Mouse (Mus musculus) stomach, embryonic 15.5 days (tissue): ENCODE measurements around the gene Tnf. TPM values are rescaled to one million over a fixed set of nuclear protein-coding genes. Genes with fewer than 3 reads are reported as not detected.

ENCODE experiments used
- ATAC-seq: fragments of 200-750 bp; cut with Nextera tagmentation; 2 replicates; pipeline ENCODE4 v1.8.0; 2017; ENCODE audit warnings: low read depth, moderate number of reproducible peaks, moderate TSS enrichment; ENCODE audit not compliant: insufficient read depth, low FRiP score
- H3K27ac ChIP-seq: fragments of 300-500 bp; sonication (generic); 2 replicates; pipeline ENCODE4 v1.5.1; 2015; ENCODE audit warnings: mild to moderate bottlenecking, inconsistent platforms
- H3K27me3 ChIP-seq: fragments of 300-500 bp; sonication (generic); replicated peaks from 2 replicates; pipeline ENCODE4 v1.6.1; 2015; ENCODE audit warnings: inconsistent platforms
- H3K36me3 ChIP-seq: fragments of 300-500 bp; sonication (generic); 2 replicates; pipeline ENCODE4 v1.6.1; 2015; ENCODE audit warnings: inconsistent platforms
- H3K4me1 ChIP-seq: fragments of 300-500 bp; sonication (generic); 2 replicates; pipeline ENCODE4 v1.6.1; 2015; ENCODE audit warnings: inconsistent platforms
- H3K4me2 ChIP-seq: fragments of 300-500 bp; sonication (generic); 2 replicates; pipeline ENCODE4 v1.6.1; 2015; ENCODE audit warnings: mild to moderate bottlenecking, inconsistent platforms
- H3K4me3 ChIP-seq: fragments of 300-500 bp; sonication (generic); replicated peaks from 2 replicates; pipeline ENCODE4 v1.5.1; 2015; ENCODE audit warnings: inconsistent platforms
- H3K9ac ChIP-seq: fragments of 300-500 bp; sonication (generic); 2 replicates; pipeline ENCODE4 v1.6.1; 2015; ENCODE audit warnings: inconsistent platforms
- H3K9me3 ChIP-seq: fragments of 300-500 bp; sonication (generic); 2 replicates; pipeline ENCODE4 v1.6.1; 2016; ENCODE audit warnings: inconsistent platforms
- WGBS: fragments of 180-500 bp; shearing (Covaris S2); methylation state at CpG from one replicate; pipeline ENCODE4 v1.1.7; 2015; 5-methylcytosine and 5-hydroxymethylcytosine counted together
- polyA plus RNA-seq: library from polyadenylated mRNA; unstranded; fragments of >200 nt; fragmentation: Nextera tagmentation; extraction: Ambion mirVana; gene quantifications from 2 replicates; pipeline ENCODE4 v1.2.1, GENCODE M21; 2015

Tnf gene
- polyA plus RNA-seq, 1 experiment from 2014 or later = 0.28 TPM

GRCm38 (mm10) chr17:35210593-35210992 lies 8.8 kb upstream of the Tnf start:
- H3K36me3 ChIP-seq = no peaks in the 10 kb centered on the region
- no peaks in the 10 kb centered on the region for H3K4me1 ChIP-seq
- no peak overlapping the region for H3K4me2 ChIP-seq
- no peaks in the 10 kb centered on the region for H3K27me3 ChIP-seq
- no peak for ATAC-seq
- no peak overlapping the region for H3K4me3 ChIP-seq
- no peak overlapping the region for H3K27ac ChIP-seq
- H3K9me3 ChIP-seq = no peaks in the 10 kb centered on the region
- WGBS = 49% methylated on average over 3 of the region's 3 CpGs
- H3K9ac ChIP-seq = no peak overlapping the region

GRCm38 (mm10) chr17:35209785-35210535 lies 8.2 kb upstream of the Tnf start:
- H3K9ac ChIP-seq = no peak overlapping the region
- H3K27me3 ChIP-seq = peaks cover 3% of the 10 kb centered on the region; the same call in 1 of the 2 replicates
- ATAC-seq = no peak
- H3K4me1 ChIP-seq = 0 out of 2 replicates have a peak, but pooled peaks cover 5% of the 10 kb centered on the region
- WGBS = 76% methylated on average over 12 of the region's 12 CpGs
- H3K9me3 ChIP-seq = no peaks in the 10 kb centered on the region
- H3K4me2 ChIP-seq = no peak overlapping the region
- H3K36me3 ChIP-seq = no peaks in the 10 kb centered on the region
- H3K27ac ChIP-seq = no peak overlapping the region
- H3K4me3 ChIP-seq = no peak overlapping the region

GRCm38 (mm10) chr17:35205380-35205769 lies 3.6 kb upstream of the Tnf start:
- Histone ChIP-seq H3K27ac (no peak overlapping the region), H3K4me3 (no peak overlapping the region), H3K36me3 (no peaks in the 10 kb centered on the region), H3K9me3 (no peaks in the 10 kb centered on the region), H3K4me1 (0 out of 2 replicates have a peak, but pooled peaks cover 9% of the 10 kb centered on the region), H3K4me2 (no peak overlapping the region), H3K9ac (no peak overlapping the region; the same call in 1 of the 2 replicates), H3K27me3 (peaks cover 12% of the 10 kb centered on the region)
- WGBS = 46% methylated on average over 10 of the region's 10 CpGs
- ATAC-seq = no peak

GRCm38 (mm10) chr17:35204494-35205379 lies 2.9 kb upstream of the Tnf start, which contains the start of gene Lta:
TSS of gene Lta (minus strand) at chr17:35205351.
- Histone ChIP-seq H3K36me3 (no peaks in the 10 kb centered on the region), H3K4me2 (no peak within 1 kb of the TSS), H3K9me3 (no peaks in the 10 kb centered on the region), H3K27ac (no peak within 1 kb of the TSS), H3K9ac (no peak within 1 kb of the TSS; the same call in 1 of the 2 replicates), H3K4me1 (0 out of 2 replicates have a peak, but pooled peaks cover 9% of the 10 kb centered on the region), H3K4me3 (no peak within 1 kb of the TSS), H3K27me3 (peaks cover 12% of the 10 kb centered on the region)
- ATAC-seq = no peak
- WGBS = 30% methylated on average over 20 of the region's 20 CpGs

GRCm38 (mm10) chr17:35202442-35202841 lies 635 bp upstream of the Tnf start:
- H3K9me3 ChIP-seq = no peaks in the 10 kb centered on the region
- 75% methylated on average over 4 of the region's 4 CpGs for WGBS
- 0 out of 2 replicates have a peak, but pooled peaks cover 9% of the 10 kb centered on the region for H3K4me1 ChIP-seq
- H3K4me2 ChIP-seq = no peak overlapping the region
- H3K9ac ChIP-seq = no peak overlapping the region
- no peak overlapping the region for H3K4me3 ChIP-seq
- no peaks in the 10 kb centered on the region for H3K36me3 ChIP-seq
- H3K27me3 ChIP-seq = peaks cover 16% of the 10 kb centered on the region
- ATAC-seq = no peak
- H3K27ac ChIP-seq = no peak overlapping the region

GRCm38 (mm10) chr17:35201128-35201527 lies 679 bp downstream of the Tnf start:
- ATAC-seq = no peak
- Histone ChIP-seq H3K9me3 (no peaks in the 10 kb centered on the region), H3K4me1 (0 out of 2 replicates have a peak, but pooled peaks cover 9% of the 10 kb centered on the region), H3K27me3 (peaks cover 16% of the 10 kb centered on the region), H3K4me2 (no peak overlapping the region), H3K9ac (no peak overlapping the region), H3K27ac (no peak overlapping the region), H3K36me3 (no peaks in the 10 kb centered on the region), H3K4me3 (peak overlapping the region; percentile 8; the same call in 1 of the 2 replicates)
- 60% methylated on average over 11 of the region's 11 CpGs for WGBS

GRCm38 (mm10) chr17:35200398-35200797 lies 1.4 kb downstream of the Tnf start:
- ATAC-seq = no peak
- Histone ChIP-seq H3K4me1 (peaks cover 14% of the 10 kb centered on the region; the same call in 1 of the 2 replicates), H3K9me3 (no peaks in the 10 kb centered on the region), H3K9ac (no peak overlapping the region), H3K4me3 (no peak overlapping the region), H3K27ac (no peak overlapping the region), H3K36me3 (no peaks in the 10 kb centered on the region), H3K27me3 (peaks cover 21% of the 10 kb centered on the region), H3K4me2 (no peak overlapping the region)
- WGBS = 72% methylated on average over 11 of the region's 11 CpGs

GRCm38 (mm10) chr17:35198946-35199345 lies 2.9 kb downstream of the Tnf start:
- WGBS = 31% methylated on average over 8 of the region's 8 CpGs
- ATAC-seq = no peak
- H3K4me3 ChIP-seq = no peak overlapping the region
- H3K27me3 ChIP-seq = peaks cover 24% of the 10 kb centered on the region
- no peak overlapping the region for H3K9ac ChIP-seq
- peaks cover 18% of the 10 kb centered on the region; the same call in 1 of the 2 replicates for H3K4me1 ChIP-seq
- no peak overlapping the region for H3K27ac ChIP-seq
- H3K4me2 ChIP-seq = no peak overlapping the region
- H3K9me3 ChIP-seq = no peaks in the 10 kb centered on the region
- no peaks in the 10 kb centered on the region for H3K36me3 ChIP-seq

GRCm38 (mm10) chr17:35198029-35198428 lies 3.8 kb downstream of the Tnf start:
- no peak overlapping the region for H3K27ac ChIP-seq
- no peaks in the 10 kb centered on the region for H3K9me3 ChIP-seq
- H3K4me3 ChIP-seq = no peak overlapping the region
- H3K27me3 ChIP-seq = peaks cover 24% of the 10 kb centered on the region
- no peak overlapping the region for H3K4me2 ChIP-seq
- no peak overlapping the region for H3K9ac ChIP-seq
- WGBS = 57% methylated on average over 7 of the region's 7 CpGs
- H3K36me3 ChIP-seq = no peaks in the 10 kb centered on the region
- no peak for ATAC-seq
- H3K4me1 ChIP-seq = peaks cover 18% of the 10 kb centered on the region; the same call in 1 of the 2 replicates

GRCm38 (mm10) chr17:35197126-35197525 lies 4.7 kb downstream of the Tnf start:
- no peak overlapping the region for H3K9ac ChIP-seq
- no peak overlapping the region for H3K4me3 ChIP-seq
- H3K9me3 ChIP-seq = no peaks in the 10 kb centered on the region
- no peak for ATAC-seq
- H3K36me3 ChIP-seq = no peaks in the 10 kb centered on the region
- no peak overlapping the region for H3K4me2 ChIP-seq
- no peak overlapping the region for H3K27ac ChIP-seq
- WGBS = 17% methylated on average over 6 of the region's 6 CpGs
- peaks cover 24% of the 10 kb centered on the region for H3K27me3 ChIP-seq
- H3K4me1 ChIP-seq = peaks cover 18% of the 10 kb centered on the region; the same call in 1 of the 2 replicates

- H3K27me3 ChIP-seq = peaks cover 16% of the 10 kb centered on the region
- no peak for ATAC-seq
- no peak overlapping the region for H3K9ac ChIP-seq
Measured at GRCm38 (mm10) chr17:35196321-35196641, 5.5 kb downstream of the Tnf start.

More at GRCm38 (mm10) chr17:35196321-35196641, 5.5 kb downstream of the Tnf start:
- peaks cover 15% of the 10 kb centered on the region; the same call in 1 of the 2 replicates for H3K4me1 ChIP-seq
- H3K4me3 ChIP-seq = peak overlapping the region; percentile 47
- H3K9me3 ChIP-seq = no peaks in the 10 kb centered on the region
- no peak overlapping the region for H3K27ac ChIP-seq
- no peaks in the 10 kb centered on the region for H3K36me3 ChIP-seq
- 31% methylated on average over 9 of the region's 9 CpGs for WGBS
- peak overlapping the region; percentile 93 for H3K4me2 ChIP-seq
